Mouse (Mus musculus) midbrain, embryonic 16.5 days (tissue): Measurements from ENCODE around the gene Ubd. TPM values are rescaled to one million over a fixed set of nuclear protein-coding genes. Genes with fewer than 3 reads are reported as not detected.

Experiments used
- polyA plus RNA-seq: library from polyadenylated mRNA; unstranded; fragments of >200 nt; fragmentation: Nextera tagmentation; extraction: Ambion mirVana; gene quantifications from 2 replicates; pipeline ENCODE4 v1.2.1, GENCODE M21; 2015

The Ubd gene
- polyA plus RNA-seq, 1 experiment from 2014 or later = not detected

Other genes starting within 250 kb of the Ubd start
- gene Ppp1r11, start 242.2 kb upstream of the Ubd start, polyA plus RNA-seq = 158 and 166 TPM in 2 replicates
- 47.3 and 52.3 TPM in 2 replicates for gene Znrd1, start 235.3 kb upstream of the Ubd start, polyA plus RNA-seq
- gene Znrd1as, start 235.3 kb upstream of the Ubd start, polyA plus RNA-seq = 4.7 and 6.5 TPM in 2 replicates
- 0.42 and 0.44 TPM in 2 replicates for gene 2410137M14Rik, start 212.7 kb upstream of the Ubd start, polyA plus RNA-seq
- gene H2-M5, start 204.4 kb upstream of the Ubd start, polyA plus RNA-seq = 2.9 and 3.4 TPM in 2 replicates
- 280 and 312 TPM in 2 replicates for gene Zfp57, start 192.7 kb upstream of the Ubd start, polyA plus RNA-seq
- 2.0 and 3.2 TPM in 2 replicates for gene Mog, start 170.5 kb upstream of the Ubd start, polyA plus RNA-seq
- gene Gabbr1, start 147.9 kb upstream of the Ubd start, polyA plus RNA-seq = 81.7 and 94.9 TPM in 2 replicates
- not detected in 2 replicates for gene Olfr90, start 105.4 kb upstream of the Ubd start, polyA plus RNA-seq
- not detected in 2 replicates for gene Olfr91, start 95.6 kb upstream of the Ubd start, polyA plus RNA-seq
- not detected in 2 replicates for gene Olfr92, start 73.8 kb upstream of the Ubd start, polyA plus RNA-seq
- gene Olfr93, start 32.4 kb upstream of the Ubd start, polyA plus RNA-seq = not detected in 2 replicates
- gene Olfr94, start 7.1 kb downstream of the Ubd start, polyA plus RNA-seq = not detected in 2 replicates
- gene Olfr95, start 19.2 kb downstream of the Ubd start, polyA plus RNA-seq = 0.04 TPM in 1 of 2 replicates, not detected in the other
- gene Olfr96, start 26.3 kb downstream of the Ubd start, polyA plus RNA-seq = not detected in 2 replicates
- gene Olfr97, start 43.4 kb downstream of the Ubd start, polyA plus RNA-seq = not detected in 2 replicates
- not detected in 2 replicates for gene Olfr98, start 69.9 kb downstream of the Ubd start, polyA plus RNA-seq
- 1.2 and 1.9 TPM in 2 replicates for gene H2-M3, start 76.3 kb downstream of the Ubd start, polyA plus RNA-seq
- not detected in 2 replicates for gene Olfr99, start 89.6 kb downstream of the Ubd start, polyA plus RNA-seq
- not detected in 2 replicates for gene Olfr101, start 110.4 kb downstream of the Ubd start, polyA plus RNA-seq
- not detected in 2 replicates for gene Olfr102, start 123.2 kb downstream of the Ubd start, polyA plus RNA-seq
- not detected in 2 replicates for gene Olfr103, start 145.8 kb downstream of the Ubd start, polyA plus RNA-seq
- not detected in 2 replicates for gene Olfr104-ps, start 165.7 kb downstream of the Ubd start, polyA plus RNA-seq
- gene Olfr105-ps, start 185.1 kb downstream of the Ubd start, polyA plus RNA-seq = not detected in 2 replicates
- not detected in 2 replicates for gene Olfr106-ps, start 196.5 kb downstream of the Ubd start, polyA plus RNA-seq
- gene Olfr107, start 205.3 kb downstream of the Ubd start, polyA plus RNA-seq = not detected in 2 replicates